Comparison of ENCODE assay signal across 12 mouse cellular contexts in the genomic region with DNA sequence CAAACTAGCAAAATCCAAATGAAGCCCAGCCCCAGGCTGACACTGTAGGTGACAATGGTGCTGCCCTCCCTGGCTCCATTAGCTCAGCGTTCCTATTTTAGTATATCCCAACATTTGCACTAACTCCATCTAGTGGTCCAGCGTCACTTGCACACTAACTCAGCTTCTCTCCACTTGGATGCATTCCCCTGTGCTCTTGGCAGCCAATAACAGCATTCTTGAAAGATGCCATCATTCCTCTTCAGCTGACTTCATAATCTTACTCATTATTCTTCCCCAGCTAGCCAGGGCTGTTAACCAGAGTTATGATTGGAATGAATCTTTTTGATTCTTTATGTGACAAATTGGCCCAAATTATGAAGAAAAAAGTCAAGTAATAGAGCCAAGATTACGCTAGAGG. TPM values are rescaled to one million over a fixed set of nuclear protein-coding genes. Genes with fewer than 3 reads are reported as not detected.
DNase-seq lines count a peak whose midpoint lies in the region; ATAC-seq lines count a peak whose summit lies in the region.
"Had no signal": no experiment of that assay in that cellular context is flagged by ENCODE, and none has a peak within 500 bp of the region (broad histone marks: within the 10 kb centered on the region; RNA-seq: fewer than 3 reads in every experiment).

No protein-coding gene starts in this region.

- no peak for ATAC-seq in kidney, embryonic 14.5 days (ENCODE audit: low FRiP score, low TSS enrichment)
- ATAC-seq in midbrain, embryonic 13.5 days, result no peak
- ATAC-seq: hindbrain, embryonic 16.5 days had no signal

- no peak overlapping the region for H3K4me2 ChIP-seq in kidney, embryonic 14.5 days (replicated peaks; ENCODE audit: low read depth, low read length)
- H3K4me2 ChIP-seq in midbrain, embryonic 13.5 days (replicated peaks), result no peak overlapping the region
- H3K4me2 ChIP-seq: forebrain, embryonic 12.5 days had no signal

- intact Hi-C loops in heart, postnatal 10 days (cut with DNase I), result loop anchor here (5.0 kb wide), 1 partner anchor 40 kb away; no protein-coding TSS in a partner anchor

- 83% methylated on average over 3 of the region's 3 CpGs for whole genome bisulfite sequencing in kidney, embryonic 14.5 days
- 82% methylated on average over 3 of the region's 3 CpGs for WGBS in midbrain, embryonic 13.5 days

- no peaks in the 10 kb centered on the region for H3K36me3 ChIP-seq in kidney, embryonic 14.5 days (ENCODE audit: control insufficient read depth, insufficient read depth, low read length)
- no peaks in the 10 kb centered on the region; the same call in 1 of the 2 replicates for H3K36me3 ChIP-seq in midbrain, embryonic 13.5 days
- H3K36me3 ChIP-seq: forebrain, embryonic 12.5 days had no signal

- H3K4me3 ChIP-seq in kidney, embryonic 14.5 days (ENCODE audit: low read length), result no peak overlapping the region
- no peak overlapping the region for H3K4me3 ChIP-seq in midbrain, embryonic 13.5 days (replicated peaks)
- H3K4me3 ChIP-seq: forebrain, embryonic 12.5 days had no signal

- no peak overlapping the region for H3K27ac ChIP-seq in kidney, embryonic 14.5 days (ENCODE audit: low read depth, low read length)
- H3K27ac ChIP-seq in midbrain, embryonic 13.5 days, result no peak overlapping the region
- H3K27ac ChIP-seq: forebrain, embryonic 12.5 days; macrophage had no signal

- no peaks in the 10 kb centered on the region for H3K4me1 ChIP-seq in kidney, embryonic 14.5 days (ENCODE audit: control insufficient read depth, insufficient read depth, low read length)
- no peaks in the 10 kb centered on the region for H3K4me1 ChIP-seq in midbrain, embryonic 13.5 days (replicated peaks)
- H3K4me1 ChIP-seq: forebrain, embryonic 12.5 days had no signal

- no peaks in the 10 kb centered on the region for H3K27me3 ChIP-seq in kidney, embryonic 14.5 days (ENCODE audit: control insufficient read depth, insufficient read depth, low read length)
- H3K27me3 ChIP-seq in midbrain, embryonic 13.5 days, result no peaks in the 10 kb centered on the region
- H3K27me3 ChIP-seq: forebrain, embryonic 12.5 days had no signal

- DNase-seq in kidney, adult 8-10 months, result peak; percentile 9
- peak; percentile 82 for DNase-seq in fibroblast of lung, adult 2 months (ENCODE audit: low read depth)
- DNase-seq in heart, postnatal 10 days, result peak; percentile 79 to 84
- DNase-seq in lung, postnatal 14 days, result peak; percentile 46
- DNase-seq in cerebellum, adult 11 months, result no peak
- DNase-seq: spleen, adult 18-20 months; thymus, postnatal 36 days had no signal

- H3K9ac ChIP-seq in kidney, embryonic 14.5 days (ENCODE audit: low read depth, low read length), result no peak overlapping the region
- H3K9ac ChIP-seq in midbrain, embryonic 13.5 days (replicated peaks), result no peak overlapping the region
- H3K9ac ChIP-seq: forebrain, embryonic 12.5 days had no signal

- no peaks in the 10 kb centered on the region for H3K9me3 ChIP-seq in kidney, embryonic 14.5 days (ENCODE audit: control insufficient read depth, low read length)
- no peaks in the 10 kb centered on the region for H3K9me3 ChIP-seq in midbrain, embryonic 13.5 days
- H3K9me3 ChIP-seq: forebrain, embryonic 12.5 days had no signal

RNA-seq across cellular contexts. Expression of gene Cyp39a1, which starts 40.0 kb away (rescaled TPM):
- 11.8 and 20.3 TPM in 2 replicates for polyA plus RNA-seq in kidney, embryonic 14.5 days (2014; fragmentation: Nextera tagmentation; extraction: Ambion mirVana)
- 10 to 100 TPM in 1 of 2 experiments, 1 to 10 TPM in 1; 8.0 to 10.7 TPM for total RNA-seq in heart, postnatal 10 days (2021)
- 18.7 and 18.9 TPM in 2 replicates for polyA plus RNA-seq in midbrain, embryonic 13.5 days (2015; fragmentation: Nextera tagmentation; extraction: Ambion mirVana)

RNA-seq across cellular contexts. Expression of gene Slc25a27, which starts 40.2 kb away (rescaled TPM):
- polyA plus RNA-seq in kidney, embryonic 14.5 days (2014; fragmentation: Nextera tagmentation; extraction: Ambion mirVana), result 12.6 and 12.7 TPM in 2 replicates
- 1 to 10 TPM; 2.8 to 3.1 TPM for total RNA-seq in heart, postnatal 10 days (2021)
- polyA plus RNA-seq in midbrain, embryonic 13.5 days (2015; fragmentation: Nextera tagmentation; extraction: Ambion mirVana), result 120 and 121 TPM in 2 replicates
